Mouse (Mus musculus) kidney, embryonic 15.5 days (tissue): ENCODE data around the gene Olfr1404. TPM values are rescaled to one million over a fixed set of nuclear protein-coding genes. Genes with fewer than 3 reads are reported as not detected.

Experiments
- polyA plus RNA-seq: library from polyadenylated mRNA; unstranded; fragments of >200 nt; fragmentation: Nextera tagmentation; extraction: Ambion mirVana; gene quantifications from 2 replicates; pipeline ENCODE4 v1.2.1, GENCODE M21; 2015

Gene Olfr1404
- polyA plus RNA-seq, 1 experiment from 2014 or later = not detected

Other genes with a start within 250 kb of the Olfr1404 start
- gene Olfr1408, start 75.0 kb upstream of the Olfr1404 start, polyA plus RNA-seq = not detected in 2 replicates
- gene Olfr1406, start 21.8 kb upstream of the Olfr1404 start, polyA plus RNA-seq = not detected in 2 replicates
- gene Olfr218, start 14.6 kb upstream of the Olfr1404 start, polyA plus RNA-seq = not detected in 2 replicates
- 0.16 TPM in 1 of 2 replicates, not detected in the other for gene Fcer1a, start 14.8 kb downstream of the Olfr1404 start, polyA plus RNA-seq
- gene Olfr418, start 53.6 kb downstream of the Olfr1404 start, polyA plus RNA-seq = not detected in 2 replicates
- gene Mptx2, start 65.4 kb downstream of the Olfr1404 start, polyA plus RNA-seq = not detected in 2 replicates
- gene Ackr1, start 121.4 kb downstream of the Olfr1404 start, polyA plus RNA-seq = 0.82 and 1.0 TPM in 2 replicates
- 2.7 and 2.9 TPM in 2 replicates for gene Aim2, start 138.5 kb downstream of the Olfr1404 start, polyA plus RNA-seq
- gene Cadm3, start 155.3 kb downstream of the Olfr1404 start, polyA plus RNA-seq = 0.71 and 1.3 TPM in 2 replicates